Mouse (Mus musculus): ENCODE data around the gene Pik3r1. TPM values are rescaled to one million over a fixed set of nuclear protein-coding genes. Genes with fewer than 3 reads are reported as not detected.

Gene Pik3r1
- total and polyA plus RNA-seq, 2 experiments, result 12.2 to 38.4 TPM

DNA sequence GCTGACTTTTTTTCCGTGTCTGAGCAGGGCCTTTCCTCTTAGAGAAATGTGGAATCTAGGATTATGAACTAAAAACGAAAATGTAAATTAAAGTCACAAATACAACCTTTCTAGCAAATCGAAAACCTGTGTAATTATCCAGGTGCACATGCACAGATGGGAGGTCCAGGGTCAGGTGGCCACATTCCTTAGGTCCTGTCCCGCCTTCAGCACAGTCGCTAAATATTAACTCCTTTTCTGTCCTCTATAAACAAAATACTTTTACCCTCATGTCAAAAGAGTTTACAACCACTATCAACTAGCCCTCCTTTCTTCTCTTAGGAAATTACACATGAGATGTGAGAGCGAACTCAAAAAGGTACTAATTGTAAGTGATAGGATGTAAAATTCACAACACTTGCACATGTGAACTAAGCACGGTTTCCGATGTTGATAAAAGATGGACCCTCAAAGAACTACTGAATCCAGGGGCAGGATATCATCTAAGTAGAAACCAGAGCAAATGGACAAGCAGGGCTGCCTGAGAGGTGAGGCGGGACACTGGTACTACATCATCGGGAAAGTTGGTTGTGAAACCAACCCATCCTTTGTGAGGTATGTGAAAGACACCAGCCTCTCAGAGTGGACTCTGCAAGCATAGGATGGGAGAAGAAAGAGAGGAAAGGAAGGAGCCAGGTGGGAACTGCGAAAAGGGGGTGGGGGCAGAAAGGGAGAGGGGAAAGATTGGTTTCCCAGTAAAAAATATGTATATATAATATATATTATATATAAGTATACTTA lies 26.3 kb downstream of the Pik3r1 start:
- peaks cover 35% of the 10 kb centered on the region; the same call in 1 of the 2 replicates for H3K79me2 ChIP-seq (ENCODE audit: control insufficient read depth, insufficient read depth, low read length)
- peaks cover 3% of the 10 kb centered on the region for H3K36me3 ChIP-seq (ENCODE audit: control insufficient read depth, insufficient read depth, low read length)
- peak; percentile 60 for DNase-seq (ENCODE audit: extremely low read depth, low read depth, low spot score)
- H3K27me3 ChIP-seq (ENCODE audit: control insufficient read depth, insufficient read depth, low read length), result no peaks in the 10 kb centered on the region
- TF ChIP-seq CTCF (IDR thresholded peaks at IDR 0.05; ENCODE audit: low read depth, low read length) (no peak), POLR2A (IDR thresholded peaks at IDR 0.05; ENCODE audit: extremely low read depth, insufficient read depth, low read length) (no peak)
- WGBS, result 33% methylated on average over 11 of the region's 11 CpGs
- H3K27ac ChIP-seq (replicated peaks; ENCODE audit: insufficient read depth, low read depth, low read length), result no peak overlapping the region
- peaks cover 46% of the 10 kb centered on the region for H3K4me1 ChIP-seq (ENCODE audit: control insufficient read depth, insufficient read depth, low read length)
- H3K9ac ChIP-seq (ENCODE audit: low read depth, low read length), result no peak overlapping the region
- H3K4me3 ChIP-seq (ENCODE audit: insufficient read depth, low read depth, low read length), result no peak overlapping the region

DNA sequence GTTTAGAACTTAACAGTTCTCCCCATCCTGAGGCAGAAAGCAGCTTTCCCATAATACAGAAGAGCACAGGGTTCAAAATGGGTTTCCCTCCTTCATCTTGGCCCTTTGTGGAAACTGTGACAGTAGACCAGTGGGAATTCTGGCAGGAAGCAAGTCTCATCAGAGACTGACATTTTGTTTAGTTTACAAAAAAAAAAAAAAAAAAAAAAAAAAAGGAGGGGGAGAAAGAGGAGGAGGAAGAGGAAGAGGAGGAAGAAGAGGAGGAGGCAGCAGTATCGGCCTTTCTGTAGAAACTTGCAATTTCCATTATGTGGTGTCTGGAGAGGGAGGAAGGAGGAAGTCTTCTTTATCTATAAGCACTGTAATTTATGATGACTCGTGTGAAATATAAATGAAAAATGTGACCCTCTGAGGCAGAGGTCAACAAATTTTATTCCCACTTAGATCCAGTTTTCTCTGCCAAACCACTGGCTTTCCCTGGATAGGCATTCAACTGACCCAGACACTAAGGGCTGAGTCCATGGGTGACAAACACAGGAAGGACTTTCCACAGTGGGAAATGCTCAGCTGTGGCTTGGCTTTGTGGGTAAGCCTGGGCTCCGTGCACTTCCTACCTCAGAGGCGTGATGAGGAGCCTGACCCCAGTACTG lies 28.2 kb downstream of the Pik3r1 start:
- DNase-seq (ENCODE audit: extremely low read depth, low read depth, low spot score), result peak; percentile 48
- Histone ChIP-seq H3K4me3 (ENCODE audit: insufficient read depth, low read depth, low read length) (no peak overlapping the region), H3K4me1 (ENCODE audit: control insufficient read depth, insufficient read depth, low read length) (peaks cover 47% of the 10 kb centered on the region), H3K79me2 (ENCODE audit: control insufficient read depth, insufficient read depth, low read length) (peaks cover 38% of the 10 kb centered on the region; the same call in 1 of the 2 replicates), H3K9ac (ENCODE audit: low read depth, low read length) (no peak overlapping the region), H3K27me3 (ENCODE audit: control insufficient read depth, insufficient read depth, low read length) (no peaks in the 10 kb centered on the region), H3K36me3 (ENCODE audit: control insufficient read depth, insufficient read depth, low read length) (peaks cover 3% of the 10 kb centered on the region), H3K27ac (replicated peaks; ENCODE audit: insufficient read depth, low read depth, low read length) (peak overlapping the region; percentile 30)
- TF ChIP-seq POLR2A (IDR thresholded peaks at IDR 0.05; ENCODE audit: extremely low read depth, insufficient read depth, low read length) (no peak), CTCF (IDR thresholded peaks at IDR 0.05; ENCODE audit: low read depth, low read length) (no peak)
- WGBS, result 48% methylated on average over 4 of the region's 4 CpGs

DNA sequence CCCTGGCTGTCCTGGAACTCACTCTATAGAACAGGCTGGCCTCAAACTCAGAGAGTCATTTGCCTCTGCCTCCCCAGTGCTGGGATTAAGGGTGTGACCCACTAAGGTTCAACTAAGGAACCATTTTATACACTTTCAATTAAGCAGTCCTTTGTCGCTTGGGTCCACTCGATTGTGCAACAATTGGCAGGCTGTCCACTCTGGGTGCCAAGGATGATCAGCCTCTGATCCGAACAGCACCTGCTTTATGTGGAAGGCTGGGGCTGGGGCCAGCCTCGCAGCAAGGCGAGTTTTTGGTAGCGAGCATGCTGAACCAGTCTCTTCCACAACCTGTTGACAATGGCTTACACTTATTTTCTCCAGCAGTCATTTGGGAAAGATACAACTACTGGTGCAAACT lies 29.2 kb downstream of the Pik3r1 start:
- DNase-seq (ENCODE audit: extremely low read depth, low read depth, low spot score), result peak; percentile 93
- Histone ChIP-seq H3K27me3 (ENCODE audit: control insufficient read depth, insufficient read depth, low read length) (no peaks in the 10 kb centered on the region), H3K27ac (replicated peaks; ENCODE audit: insufficient read depth, low read depth, low read length) (0 out of 2 replicates have a peak overlapping the region, but pooled peaks have one; percentile 39), H3K9ac (ENCODE audit: low read depth, low read length) (no peak overlapping the region), H3K4me3 (ENCODE audit: insufficient read depth, low read depth, low read length) (no peak overlapping the region), H3K36me3 (ENCODE audit: control insufficient read depth, insufficient read depth, low read length) (0 out of 2 replicates have a peak, but pooled peaks cover 2% of the 10 kb centered on the region), H3K79me2 (ENCODE audit: control insufficient read depth, insufficient read depth, low read length) (peaks cover 37% of the 10 kb centered on the region; the same call in 1 of the 2 replicates), H3K4me1 (ENCODE audit: control insufficient read depth, insufficient read depth, low read length) (peaks cover 44% of the 10 kb centered on the region)
- WGBS, result 13% methylated on average over 6 of the region's 6 CpGs
- TF ChIP-seq POLR2A (IDR thresholded peaks at IDR 0.05; ENCODE audit: extremely low read depth, insufficient read depth, low read length) (no peak), CTCF (IDR thresholded peaks at IDR 0.05; ENCODE audit: low read depth, low read length) (no peak)

DNA sequence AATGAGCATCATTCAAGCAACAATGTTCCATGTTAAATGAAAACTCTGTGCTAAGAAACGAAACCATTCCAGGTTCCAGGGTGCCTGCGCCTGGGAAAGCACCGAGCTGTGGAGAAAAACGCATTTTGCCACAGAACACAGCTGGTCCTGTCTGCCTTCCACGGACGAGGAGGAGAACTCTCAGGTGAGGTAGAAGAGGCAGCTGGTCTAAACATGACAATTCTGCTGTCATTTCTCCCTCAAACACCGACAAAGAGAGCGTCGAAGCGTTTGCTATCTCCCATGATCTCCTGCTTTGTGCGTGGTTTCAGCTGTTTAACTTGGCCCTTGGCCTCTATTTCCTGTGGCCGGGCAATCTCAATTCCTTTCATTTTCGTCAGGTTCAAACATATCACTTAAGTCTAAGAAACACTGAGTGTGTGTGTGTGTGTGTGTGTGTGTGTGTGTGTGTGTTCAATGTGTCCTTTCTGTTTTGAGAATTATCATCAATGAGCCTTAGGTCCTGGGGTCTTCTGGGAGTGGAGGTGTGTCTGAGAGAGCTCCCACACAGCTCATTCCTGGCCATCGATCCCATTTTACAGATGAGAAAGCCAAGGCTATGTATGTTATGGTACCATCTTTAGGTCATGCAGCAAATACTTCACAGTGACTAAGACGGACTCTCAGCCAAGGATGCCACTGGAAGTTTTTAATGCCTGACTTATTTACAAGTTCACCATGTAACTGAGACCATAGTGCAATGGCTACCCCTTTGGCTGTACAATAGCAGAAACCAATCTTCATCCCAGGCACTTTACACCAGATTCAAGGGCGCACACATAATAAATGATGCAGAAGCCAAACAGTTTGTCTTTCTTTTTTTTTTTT lies 31.3 kb downstream of the Pik3r1 start:
- peaks cover 46% of the 10 kb centered on the region for H3K79me2 ChIP-seq (ENCODE audit: control insufficient read depth, insufficient read depth, low read length)
- peak overlapping the region; percentile 66 for H3K27ac ChIP-seq (replicated peaks; ENCODE audit: insufficient read depth, low read depth, low read length)
- DNase-seq (ENCODE audit: extremely low read depth, low read depth, low spot score), result peak; percentile 80
- 0 out of 2 replicates have a peak, but pooled peaks cover 2% of the 10 kb centered on the region for H3K36me3 ChIP-seq (ENCODE audit: control insufficient read depth, insufficient read depth, low read length)
- no peaks in the 10 kb centered on the region for H3K27me3 ChIP-seq (ENCODE audit: control insufficient read depth, insufficient read depth, low read length)
- no peak for TF ChIP-seq CTCF (IDR thresholded peaks at IDR 0.05; ENCODE audit: low read depth, low read length)
- 14% methylated on average over 16 of the region's 16 CpGs for WGBS
- H3K9ac ChIP-seq (ENCODE audit: low read depth, low read length), result peak overlapping the region; percentile 44; the same call in 1 of the 2 replicates
- H3K4me3 ChIP-seq (ENCODE audit: insufficient read depth, low read depth, low read length), result no peak overlapping the region
- peaks cover 38% of the 10 kb centered on the region for H3K4me1 ChIP-seq (ENCODE audit: control insufficient read depth, insufficient read depth, low read length)

DNA sequence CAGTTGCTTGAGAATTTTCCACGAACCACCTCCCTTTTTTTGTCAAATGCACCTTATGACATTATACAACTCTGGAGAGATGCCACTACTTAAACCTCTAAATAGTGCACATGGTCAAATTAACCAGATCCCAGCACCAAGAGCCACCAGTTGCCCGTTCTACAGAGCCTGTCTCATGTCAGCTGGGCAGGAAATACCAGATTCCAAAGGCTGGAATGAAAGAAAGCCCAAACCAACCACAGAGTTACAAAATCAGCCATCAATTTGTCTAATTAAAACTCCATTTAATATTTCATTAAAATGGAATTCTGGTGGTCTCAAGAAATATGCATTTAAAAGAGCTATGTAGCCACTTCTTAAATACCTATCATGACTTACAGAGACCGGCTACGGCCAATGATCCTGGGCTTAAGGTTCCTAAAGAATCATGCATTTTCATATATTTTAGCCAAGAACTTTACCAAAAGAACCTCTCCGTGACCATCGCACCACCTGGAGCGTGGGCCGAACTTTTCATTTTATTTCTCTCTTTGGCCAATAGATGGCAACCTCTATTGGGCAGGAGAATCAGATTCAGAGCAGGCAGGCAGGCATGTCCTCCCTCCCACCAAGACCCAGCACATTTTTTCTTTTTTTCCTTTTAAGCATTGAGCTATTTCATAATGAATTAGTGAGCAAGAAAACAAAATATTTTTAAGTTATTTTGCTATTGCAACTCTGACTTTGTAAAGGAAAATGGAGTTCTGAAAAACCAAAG lies 32.5 kb downstream of the Pik3r1 start:
- WGBS, result 51% methylated on average over 8 of the region's 8 CpGs
- DNase-seq (ENCODE audit: extremely low read depth, low read depth, low spot score), result no peak

More for the DNA sequence above, 32.5 kb downstream of the Pik3r1 start:
- TF ChIP-seq CTCF (IDR thresholded peaks at IDR 0.05; ENCODE audit: low read depth, low read length) (peak; percentile 36; the same call in 1 of the 2 replicates), POLR2A (IDR thresholded peaks at IDR 0.05; ENCODE audit: extremely low read depth, insufficient read depth, low read length) (no peak)
- no peak overlapping the region for H3K9ac ChIP-seq (ENCODE audit: low read depth, low read length)
- H3K36me3 ChIP-seq (ENCODE audit: control insufficient read depth, insufficient read depth, low read length), result no peaks in the 10 kb centered on the region
- no peak overlapping the region for H3K4me3 ChIP-seq (ENCODE audit: insufficient read depth, low read depth, low read length)
- no peak overlapping the region for H3K27ac ChIP-seq (replicated peaks; ENCODE audit: insufficient read depth, low read depth, low read length)
- H3K27me3 ChIP-seq (ENCODE audit: control insufficient read depth, insufficient read depth, low read length), result no peaks in the 10 kb centered on the region
- peaks cover 30% of the 10 kb centered on the region for H3K4me1 ChIP-seq (ENCODE audit: control insufficient read depth, insufficient read depth, low read length)
- peaks cover 43% of the 10 kb centered on the region for H3K79me2 ChIP-seq (ENCODE audit: control insufficient read depth, insufficient read depth, low read length)

Measured in liver, adult 2 months (tissue).